Mouse (Mus musculus): ENCODE measurements around the gene Cib2. TPM values are rescaled to one million over a fixed set of nuclear protein-coding genes. Genes with fewer than 3 reads are reported as not detected.
"Not testable (repeated sequence)": the region's sequence is repeated elsewhere in the genome, so short reads cannot be mapped to it uniquely, and the experiment has no call there.

The Cib2 gene
- 6.0 TPM in 1 of 2 replicates, not detected in the other for polyA plus RNA-seq (2012; ENCODE audit: insufficient read depth, low replicate concordance)

DNA sequence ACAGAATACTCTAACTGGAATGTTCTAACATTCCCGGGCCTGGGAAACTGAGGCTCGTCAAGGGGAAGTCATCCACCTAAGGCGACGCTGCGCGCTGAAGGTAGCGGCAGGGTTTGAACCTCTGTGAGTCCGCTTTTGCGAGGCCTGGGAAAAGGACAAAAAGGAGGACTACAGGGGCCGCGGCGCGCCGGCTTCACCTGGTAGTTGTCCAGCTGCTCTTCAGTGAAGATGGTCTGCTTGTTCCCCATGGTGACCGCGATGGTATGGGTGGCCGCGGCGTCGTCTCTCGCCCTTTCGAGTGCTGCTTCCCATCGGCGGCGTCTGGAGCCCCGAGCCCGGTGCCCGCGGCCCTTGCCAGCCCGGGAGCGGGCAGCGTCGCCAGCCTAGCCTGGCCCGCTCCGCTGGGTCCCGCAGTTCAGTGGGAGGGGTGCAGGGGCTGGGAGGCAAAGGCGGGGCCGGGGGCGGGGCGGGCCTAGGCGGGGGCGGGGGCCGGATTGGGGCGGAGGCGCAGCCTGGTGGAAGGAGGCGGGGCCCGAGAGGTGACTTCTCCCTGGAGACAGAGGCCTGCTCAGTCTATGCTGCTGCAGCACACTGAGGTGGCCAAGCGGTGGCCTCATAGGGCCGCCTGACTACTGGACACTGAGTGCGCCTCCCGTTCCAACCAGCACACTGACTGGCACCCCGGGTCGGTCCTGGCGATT is at the start of gene Cib2:
TSS of gene Cib2 (minus strand) at position 448 of the 701 bp plus-strand sequence.
- no peaks in the 10 kb centered on the region for H3K36me3 ChIP-seq (replicated peaks; ENCODE audit: low read length)
- peak within 1 kb of the TSS; percentile 91 for H3K4me3 ChIP-seq (replicated peaks)
- H3K27me3 ChIP-seq (replicated peaks) = peaks cover 33% of the 10 kb centered on the region
- H3K9me3 ChIP-seq = no peaks in the 10 kb centered on the region
- TF ChIP-seq FLI1 (IDR thresholded peaks at IDR 0.05; ENCODE audit: low read length) = no peak
- TF ChIP-seq GATA1 (IDR thresholded peaks at IDR 0.05; ENCODE audit: borderline replicate concordance, low read length) = no peak
- H3K4me1 ChIP-seq = peaks cover 17% of the 10 kb centered on the region

GRCm38 (mm10) chr9:54604886-54605285 is 44.9 kb upstream of the Cib2 start:
- no peak for TF ChIP-seq GATA1 (IDR thresholded peaks at IDR 0.05; ENCODE audit: borderline replicate concordance, low read length)
- TF ChIP-seq FLI1 (IDR thresholded peaks at IDR 0.05; ENCODE audit: low read length) = no peak
- Histone ChIP-seq H3K27me3 (replicated peaks) (no peaks in the 10 kb centered on the region), H3K9me3 (no peaks in the 10 kb centered on the region), H3K4me1 (peaks cover 7% of the 10 kb centered on the region), H3K36me3 (replicated peaks; ENCODE audit: low read length) (peaks cover 55% of the 10 kb centered on the region), H3K4me3 (replicated peaks) (no peak overlapping the region)

- Histone ChIP-seq H3K36me3 (replicated peaks; ENCODE audit: low read length) (peaks cover 62% of the 10 kb centered on the region), H3K27me3 (replicated peaks) (no peaks in the 10 kb centered on the region), H3K9me3 (no peaks in the 10 kb centered on the region), H3K4me3 (replicated peaks) (no peak overlapping the region), H3K4me1 (peaks cover 7% of the 10 kb centered on the region)
- no peak for TF ChIP-seq GATA1 (IDR thresholded peaks at IDR 0.05; ENCODE audit: borderline replicate concordance, low read length)
- no peak for TF ChIP-seq FLI1 (IDR thresholded peaks at IDR 0.05; ENCODE audit: low read length)
These were observed 44.2 kb upstream of the Cib2 start for GRCm38 (mm10) chr9:54604131-54604654.

GRCm38 (mm10) chr9:54602916-54603315 is 42.9 kb upstream of the Cib2 start:
- Histone ChIP-seq H3K36me3 (replicated peaks; ENCODE audit: low read length) (peaks cover 75% of the 10 kb centered on the region), H3K4me1 (peaks cover 7% of the 10 kb centered on the region)
- TF ChIP-seq FLI1 (IDR thresholded peaks at IDR 0.05; ENCODE audit: low read length) = no peak
- TF ChIP-seq GATA1 (IDR thresholded peaks at IDR 0.05; ENCODE audit: borderline replicate concordance, low read length) = no peak

GRCm38 (mm10) chr9:54602386-54602785 is 42.4 kb upstream of the Cib2 start:
- H3K9me3 ChIP-seq = no peaks in the 10 kb centered on the region
- peaks cover 80% of the 10 kb centered on the region for H3K36me3 ChIP-seq (replicated peaks; ENCODE audit: low read length)
- no peaks in the 10 kb centered on the region for H3K27me3 ChIP-seq (replicated peaks)
- H3K4me1 ChIP-seq = peaks cover 7% of the 10 kb centered on the region
- TF ChIP-seq GATA1 (IDR thresholded peaks at IDR 0.05; ENCODE audit: borderline replicate concordance, low read length) = no peak
- TF ChIP-seq FLI1 (IDR thresholded peaks at IDR 0.05; ENCODE audit: low read length) = no peak
- H3K4me3 ChIP-seq (replicated peaks) = no peak overlapping the region

More at GRCm38 (mm10) chr9:54602916-54603315, 42.9 kb upstream of the Cib2 start:
- no peak overlapping the region for H3K4me3 ChIP-seq (replicated peaks)
- H3K9me3 ChIP-seq = no peaks in the 10 kb centered on the region
- H3K27me3 ChIP-seq (replicated peaks) = no peaks in the 10 kb centered on the region

DNA sequence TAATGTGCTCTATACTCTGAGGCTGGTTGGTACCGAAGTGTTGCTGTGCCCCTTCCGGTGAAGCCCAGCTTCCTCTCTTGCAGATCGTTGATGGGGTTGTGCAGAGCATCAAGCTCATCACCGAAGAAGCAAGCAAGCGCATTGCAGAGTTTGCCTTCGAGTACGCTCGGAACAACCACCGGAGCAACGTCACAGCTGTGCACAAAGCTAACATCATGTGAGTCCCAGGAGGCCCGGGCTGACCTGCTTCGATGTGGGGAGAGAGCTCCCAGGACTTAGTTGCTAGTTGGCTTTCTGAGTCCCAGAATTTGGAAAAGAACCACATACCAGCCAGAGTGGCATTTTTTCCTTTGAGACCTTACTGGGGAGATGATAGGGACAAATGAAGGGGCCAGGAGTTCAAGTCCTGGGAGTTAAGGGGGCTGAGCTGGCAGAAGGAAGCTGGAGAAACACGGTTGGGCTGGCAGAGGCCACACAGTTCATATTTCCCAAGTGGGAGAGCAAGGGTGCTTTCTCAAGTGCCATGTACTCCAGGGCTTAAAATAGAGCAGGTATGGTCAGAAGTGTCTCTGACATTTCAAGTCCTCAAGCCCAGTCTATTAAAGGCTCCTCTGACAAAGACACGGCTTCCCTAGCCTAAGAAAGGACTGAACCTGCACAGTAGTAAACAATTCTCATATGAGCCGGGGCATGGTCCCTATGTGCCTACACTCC is 36.9 kb upstream of the Cib2 start:
- H3K27me3 ChIP-seq (replicated peaks) = no peaks in the 10 kb centered on the region
- TF ChIP-seq FLI1 (IDR thresholded peaks at IDR 0.05; ENCODE audit: low read length) (no peak), GATA1 (IDR thresholded peaks at IDR 0.05; ENCODE audit: borderline replicate concordance, low read length) (no peak)

GRCm38 (mm10) chr9:54593652-54594051 is 33.6 kb upstream of the Cib2 start:
- H3K36me3 ChIP-seq (replicated peaks; ENCODE audit: low read length) = peaks cover 96% of the 10 kb centered on the region
- H3K4me1 ChIP-seq = not testable (repeated sequence)

More for the DNA sequence above, 36.9 kb upstream of the Cib2 start:
- Histone ChIP-seq H3K36me3 (replicated peaks; ENCODE audit: low read length) (peaks cover 97% of the 10 kb centered on the region), H3K9me3 (no peaks in the 10 kb centered on the region), H3K4me1 (no peaks in the 10 kb centered on the region), H3K4me3 (replicated peaks) (no peak overlapping the region)

DNA sequence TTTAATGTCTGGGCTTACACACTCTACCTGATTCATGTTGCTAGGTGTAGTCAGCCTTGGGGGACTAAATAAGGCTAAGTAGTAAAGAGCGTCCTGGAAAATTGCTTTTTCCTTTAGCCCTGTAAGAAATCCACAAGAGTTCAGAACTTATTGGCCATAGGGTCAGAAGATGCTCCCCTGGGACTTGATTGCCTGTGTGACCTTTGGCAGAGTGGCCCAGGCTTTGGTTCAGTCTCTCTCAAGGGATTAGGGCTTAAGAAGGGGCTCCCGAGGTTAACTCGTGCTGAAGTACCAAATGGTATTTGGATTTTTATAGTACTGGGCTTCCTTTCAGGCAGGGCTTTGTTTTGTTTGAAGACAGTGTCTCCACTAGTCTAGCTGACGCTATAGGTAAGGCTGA is 27.8 kb upstream of the Cib2 start:
- Histone ChIP-seq H3K36me3 (replicated peaks; ENCODE audit: low read length) (peaks cover 42% of the 10 kb centered on the region), H3K4me3 (replicated peaks) (no peak overlapping the region), H3K4me1 (peaks cover 27% of the 10 kb centered on the region), H3K27me3 (replicated peaks) (no peaks in the 10 kb centered on the region), H3K9me3 (no peaks in the 10 kb centered on the region)
- TF ChIP-seq GATA1 (IDR thresholded peaks at IDR 0.05; ENCODE audit: borderline replicate concordance, low read length) (no peak), FLI1 (IDR thresholded peaks at IDR 0.05; ENCODE audit: low read length) (no peak)

More at GRCm38 (mm10) chr9:54593652-54594051, 33.6 kb upstream of the Cib2 start:
- H3K27me3 ChIP-seq (replicated peaks); H3K9me3 ChIP-seq; H3K4me3 ChIP-seq (replicated peaks): not testable (repeated sequence)

GRCm38 (mm10) chr9:54586199-54587061 is 26.4 kb upstream of the Cib2 start, which contains the start of gene Idh3a:
Gene Idh3a, plus strand, starts transcription at chr9:54586334.
- Histone ChIP-seq H3K4me1 (peaks cover 27% of the 10 kb centered on the region), H3K4me3 (replicated peaks) (peak within 1 kb of the TSS; percentile 99), H3K27me3 (replicated peaks) (no peaks in the 10 kb centered on the region), H3K9me3 (no peaks in the 10 kb centered on the region), H3K36me3 (replicated peaks; ENCODE audit: low read length) (peaks cover 27% of the 10 kb centered on the region)
- TF ChIP-seq FLI1 (IDR thresholded peaks at IDR 0.05; ENCODE audit: low read length) (no peak), GATA1 (IDR thresholded peaks at IDR 0.05; ENCODE audit: borderline replicate concordance, low read length) (no peak)

All from megakaryocyte, embryonic 14.5 days (primary cell).